Mouse (Mus musculus) midbrain, postnatal 0 days (tissue): ENCODE results near the gene Dnajb1. TPM values are rescaled to one million over a fixed set of nuclear protein-coding genes. Genes with fewer than 3 reads are reported as not detected.
A peak's percentile ranks its signal among the peaks of the same experiment; 100 is the strongest.

Experiments
- ATAC-seq: fragments of 200-750 bp; cut with Nextera tagmentation; 2 replicates; pipeline ENCODE4 v1.8.0; 2017; ENCODE audit warnings: moderate number of reproducible peaks, mild to moderate bottlenecking, moderate TSS enrichment, moderate library complexity; ENCODE audit not compliant: low FRiP score
- DNase-seq: peaks from one replicate; pipeline ENCODE4 v3.0.0-alpha.2; 2015; ENCODE audit warnings: low spot score
- H3K27ac ChIP-seq: fragments of 300-500 bp; sonication (generic); 2 replicates; pipeline ENCODE4 v1.5.1; 2014; ENCODE audit warnings: low read depth, mild to moderate bottlenecking, low read length, mixed read lengths
- H3K27me3 ChIP-seq: fragments of 300-500 bp; sonication (generic); 2 replicates; pipeline ENCODE4 v1.6.1; 2014; ENCODE audit warnings: low read length, control low read depth, mixed read lengths; ENCODE audit not compliant: insufficient read depth
- H3K36me3 ChIP-seq: fragments of 300-500 bp; sonication (generic); 2 replicates; pipeline ENCODE4 v1.6.1; 2014; ENCODE audit warnings: low read length, control low read depth, mixed read lengths; ENCODE audit not compliant: insufficient read depth
- H3K4me1 ChIP-seq: fragments of 300-500 bp; sonication (generic); 2 replicates; pipeline ENCODE4 v1.6.1; 2014; ENCODE audit warnings: mild to moderate bottlenecking, control low read depth, antibody characterized with exemption, low read length, mixed read lengths; ENCODE audit not compliant: insufficient read depth
- H3K4me2 ChIP-seq: fragments of 300-500 bp; sonication (generic); 2 replicates; pipeline ENCODE4 v1.6.1; 2014; ENCODE audit warnings: low read depth, mild to moderate bottlenecking, low read length, mixed read lengths; ENCODE audit not compliant: poor library complexity, severe bottlenecking
- H3K4me3 ChIP-seq: fragments of 300-500 bp; sonication (generic); 2 replicates; pipeline ENCODE4 v1.5.1; 2014; ENCODE audit warnings: low read depth, mild to moderate bottlenecking, low read length, moderate library complexity
- H3K9ac ChIP-seq: fragments of 300-500 bp; sonication (generic); replicated peaks from 2 replicates; pipeline ENCODE4 v1.6.1; 2014; ENCODE audit warnings: mild to moderate bottlenecking, low read length, moderate library complexity, mixed read lengths; ENCODE audit not compliant: poor library complexity, severe bottlenecking
- H3K9me3 ChIP-seq: fragments of 300-500 bp; sonication (generic); 2 replicates; pipeline ENCODE4 v1.6.1; 2016; ENCODE audit warnings: low read length, control low read depth
- CTCF ChIP-seq: IDR thresholded peaks from 2 replicates; pipeline ENCODE4 v1.5.1; 2016; ENCODE audit warnings: antibody characterized with exemption, mild to moderate bottlenecking
- WGBS: fragments of 180-500 bp; shearing (Covaris S2); extraction: QIAGEN DNeasy Blood & Tissue Kit; methylation state at CpG from one replicate; pipeline ENCODE4 v1.1.7; 2014; 5-methylcytosine and 5-hydroxymethylcytosine counted together
- polyA plus RNA-seq: library from polyadenylated mRNA; unstranded; fragments of >200 nt; fragmentation: Nextera tagmentation; extraction: Ambion mirVana; gene quantifications from 2 replicates; pipeline ENCODE4 v1.2.1, GENCODE M21; 2015
- total RNA-seq: library from RNA; depleted of rRNA; stranded (reverse); fragments of >200 nt; gene quantifications from 2 replicates; pipeline ENCODE4 v1.2.3, GENCODE M21; 2014

Dnajb1 gene
- total and polyA plus RNA-seq, 2 experiments from 2014 or later = 41.0 to 72.4 TPM

DNA sequence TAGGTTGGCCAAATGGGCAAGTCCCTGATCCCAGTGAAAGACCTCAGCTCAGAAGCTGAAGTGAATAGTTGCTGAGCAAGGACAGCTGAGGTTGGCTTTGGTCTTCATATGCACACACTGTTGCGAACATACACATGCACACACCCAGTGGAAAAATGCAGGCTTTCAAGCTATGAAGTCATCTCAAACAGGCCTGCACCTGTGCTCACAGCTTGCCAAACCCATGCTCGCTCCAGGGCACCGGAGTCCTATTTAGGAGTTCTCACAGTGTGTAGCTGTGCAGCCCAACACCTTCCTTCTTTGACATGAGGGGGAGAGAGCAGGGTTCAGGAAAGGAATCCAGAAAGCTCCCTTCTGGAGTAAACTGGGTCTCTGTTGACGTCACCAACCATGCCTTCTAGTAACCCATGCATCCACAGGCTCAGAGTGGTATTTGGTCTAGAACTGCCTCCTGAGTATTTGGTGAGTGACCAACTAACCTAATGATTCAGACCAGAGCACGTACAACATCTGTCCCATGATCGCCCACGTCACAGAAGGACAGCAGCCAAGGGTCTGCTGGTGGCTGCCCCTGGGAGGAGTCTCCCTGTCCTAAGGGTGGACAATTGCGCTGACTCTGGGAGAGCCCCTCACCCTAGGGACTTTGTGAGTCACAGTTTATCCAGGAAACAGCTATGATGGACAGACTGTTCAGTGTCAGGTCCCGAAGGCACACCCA, 11.7 kb downstream of the Dnajb1 start:
- TF ChIP-seq CTCF = no peak
- no peak overlapping the region for H3K4me2 ChIP-seq
- no peak overlapping the region for H3K9ac ChIP-seq
- no peak overlapping the region for H3K4me3 ChIP-seq
- H3K4me1 ChIP-seq = no peaks in the 10 kb centered on the region
- 91% methylated on average over 9 of the region's 9 CpGs for WGBS
- no peaks in the 10 kb centered on the region for H3K9me3 ChIP-seq
- DNase-seq = no peak
- no peak for ATAC-seq
- H3K27me3 ChIP-seq = no peaks in the 10 kb centered on the region
- no peaks in the 10 kb centered on the region for H3K36me3 ChIP-seq
- no peak overlapping the region for H3K27ac ChIP-seq

DNA sequence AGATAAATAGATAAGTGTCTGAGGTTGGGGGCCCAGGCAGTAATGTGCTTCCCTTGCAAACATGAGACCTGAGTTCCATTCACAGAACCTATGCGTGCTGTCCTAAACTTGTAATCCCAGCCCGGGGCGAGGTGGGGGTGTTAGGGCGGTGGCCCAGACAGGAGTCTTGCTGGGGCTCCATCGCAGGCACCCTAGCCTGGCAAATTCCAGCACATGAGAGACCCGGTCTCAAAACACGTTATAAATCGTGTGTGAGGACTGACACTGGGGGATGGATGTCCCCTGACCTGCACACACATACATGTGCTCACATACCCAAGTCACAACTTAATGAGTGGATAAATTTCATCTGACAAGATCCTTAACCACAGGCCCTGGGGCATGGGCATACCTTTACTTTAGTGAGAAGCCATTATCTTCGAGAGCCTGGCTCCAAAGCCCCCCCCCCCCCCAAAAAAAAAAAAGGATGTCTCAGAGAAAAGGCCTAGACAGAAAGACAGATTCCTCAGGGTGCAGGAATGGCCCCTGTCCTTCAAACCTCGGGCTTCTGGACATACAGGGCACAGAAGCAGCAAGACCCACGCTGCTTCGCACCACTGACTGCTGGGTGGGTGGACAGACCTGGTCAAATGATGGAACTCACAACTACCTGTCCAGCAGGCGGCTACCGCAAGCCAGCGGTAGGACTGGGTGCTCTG, 13.8 kb downstream of the Dnajb1 start:
- WGBS = 57% methylated on average over 15 of the region's 15 CpGs
- no peaks in the 10 kb centered on the region for H3K27me3 ChIP-seq
- H3K27ac ChIP-seq = no peak overlapping the region

GRCm38 (mm10) chr8:83622389-83622989, 14.5 kb downstream of the Dnajb1 start:
- WGBS = 11% methylated on average over 23 of the region's 23 CpGs
- Histone ChIP-seq H3K9me3 (no peaks in the 10 kb centered on the region), H3K27ac (no peak overlapping the region), H3K4me2 (peak overlapping the region; percentile 52), H3K36me3 (no peaks in the 10 kb centered on the region), H3K9ac (peak overlapping the region; percentile 44), H3K27me3 (no peaks in the 10 kb centered on the region), H3K4me3 (peak overlapping the region; percentile 37), H3K4me1 (no peaks in the 10 kb centered on the region)
- ATAC-seq = peak; percentile 90
- DNase-seq = peak; percentile 84
- TF ChIP-seq CTCF = peak; percentile 93

More for the DNA sequence above, 13.8 kb downstream of the Dnajb1 start:
- TF ChIP-seq CTCF = no peak
- peak; percentile 47; the same call in 1 of the 2 replicates for ATAC-seq
- Histone ChIP-seq H3K4me1 (no peaks in the 10 kb centered on the region), H3K9ac (peak overlapping the region; percentile 44), H3K36me3 (no peaks in the 10 kb centered on the region), H3K4me3 (peak overlapping the region; percentile 37), H3K9me3 (no peaks in the 10 kb centered on the region), H3K4me2 (peak overlapping the region; percentile 52)
- DNase-seq = no peak

DNA sequence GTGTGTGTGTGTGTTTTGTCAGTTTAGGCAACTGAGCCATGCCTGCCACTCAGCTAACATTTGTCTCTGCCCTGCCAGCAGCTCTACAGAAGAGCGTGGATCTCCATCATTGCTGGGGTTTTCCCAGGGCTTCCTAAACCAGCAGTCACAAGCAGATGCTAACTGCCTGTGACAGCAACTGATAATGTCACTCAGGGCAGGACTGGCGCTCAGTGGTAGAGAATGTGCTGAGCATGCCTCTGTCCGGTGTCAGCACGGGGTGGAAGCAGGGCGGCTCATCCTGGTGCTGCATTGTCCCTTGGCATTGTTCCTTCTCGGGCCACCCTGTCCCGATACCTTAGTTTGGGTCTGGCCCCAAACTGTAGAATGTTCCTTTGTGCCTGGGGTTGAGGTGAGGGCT, 15.6 kb downstream of the Dnajb1 start:
- Histone ChIP-seq H3K9me3 (no peaks in the 10 kb centered on the region), H3K27ac (no peak overlapping the region), H3K4me1 (no peaks in the 10 kb centered on the region), H3K36me3 (no peaks in the 10 kb centered on the region), H3K4me2 (no peak overlapping the region), H3K27me3 (no peaks in the 10 kb centered on the region), H3K9ac (no peak overlapping the region), H3K4me3 (no peak overlapping the region)
- no peak for ATAC-seq
- 95% methylated on average over 7 of the region's 7 CpGs for WGBS
- no peak for TF ChIP-seq CTCF
- no peak for DNase-seq

DNA sequence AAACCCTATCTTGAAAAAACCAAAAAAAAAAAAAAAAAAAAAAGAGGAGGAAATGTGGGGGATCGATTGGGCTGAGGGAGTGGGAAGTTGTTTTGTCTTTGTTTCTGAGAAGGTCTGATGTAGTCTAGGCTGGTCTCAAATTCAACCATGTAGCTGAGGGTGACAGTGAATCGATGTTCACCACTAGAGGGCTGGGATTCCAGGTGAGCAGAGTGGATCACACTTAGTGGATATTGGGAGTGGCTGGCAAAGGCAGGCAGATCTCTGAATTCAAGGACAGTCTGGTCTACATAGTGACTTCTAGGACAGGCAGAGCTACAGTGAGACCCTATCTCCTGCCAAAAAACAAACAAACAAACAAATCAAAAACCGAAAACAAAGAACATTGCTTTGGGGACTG, 16.7 kb downstream of the Dnajb1 start:
- Histone ChIP-seq H3K9me3 (no peaks in the 10 kb centered on the region), H3K4me2 (no peak overlapping the region), H3K4me1 (no peaks in the 10 kb centered on the region), H3K4me3 (no peak overlapping the region), H3K36me3 (no peaks in the 10 kb centered on the region), H3K27ac (no peak overlapping the region), H3K27me3 (no peaks in the 10 kb centered on the region), H3K9ac (no peak overlapping the region)
- TF ChIP-seq CTCF = peak; percentile 76
- WGBS = 46% methylated on average over 3 of the region's 3 CpGs
- peak; percentile 31 for DNase-seq
- no peak for ATAC-seq
